Mouse (Mus musculus): ENCODE results near the gene Tmem115. TPM values are rescaled to one million over a fixed set of nuclear protein-coding genes. Genes with fewer than 3 reads are reported as not detected.

Gene Tmem115
- polyA plus RNA-seq, 1 experiment from 2014 or later, result 43.6 TPM

GRCm38 (mm10) chr9:107502131-107502846 is 31.5 kb upstream of the Tmem115 start:
- H3K27me3 ChIP-seq, result no peaks in the 10 kb centered on the region
- ATAC-seq (ENCODE audit: low FRiP score, low read depth), result no peak
- no peak overlapping the region for H3K4me3 ChIP-seq
- H3K36me3 ChIP-seq, result no peaks in the 10 kb centered on the region
- 95% methylated on average over 12 of the region's 12 CpGs for WGBS
- H3K9me3 ChIP-seq, result no peaks in the 10 kb centered on the region
- H3K4me1 ChIP-seq, result peaks cover 19% of the 10 kb centered on the region
- no peak overlapping the region for H3K4me2 ChIP-seq (replicated peaks)
- H3K9ac ChIP-seq (replicated peaks), result no peak overlapping the region
- H3K27ac ChIP-seq (replicated peaks), result no peak overlapping the region

- no peaks in the 10 kb centered on the region for H3K27me3 ChIP-seq
- H3K4me3 ChIP-seq, result no peak overlapping the region
- peaks cover 38% of the 10 kb centered on the region for H3K4me1 ChIP-seq
- no peak overlapping the region for H3K9ac ChIP-seq (replicated peaks)
- ATAC-seq (ENCODE audit: low FRiP score, low read depth), result no peak
- WGBS, result 77% methylated on average over 19 of the region's 19 CpGs
- H3K9me3 ChIP-seq, result no peaks in the 10 kb centered on the region
- peak overlapping the region; percentile 58; the same call in 1 of the 2 replicates for H3K27ac ChIP-seq (replicated peaks)
- no peak overlapping the region for H3K4me2 ChIP-seq (replicated peaks)
- H3K36me3 ChIP-seq, result no peaks in the 10 kb centered on the region
Measured at GRCm38 (mm10) chr9:107504662-107505537, 28.8 kb upstream of the Tmem115 start.

- no peak for ATAC-seq (ENCODE audit: low FRiP score, low read depth)
- Histone ChIP-seq H3K4me1 (peaks cover 59% of the 10 kb centered on the region), H3K4me2 (replicated peaks) (no peak overlapping the region), H3K27ac (replicated peaks) (peak overlapping the region; percentile 31; the same call in 1 of the 2 replicates), H3K9ac (replicated peaks) (no peak overlapping the region), H3K4me3 (no peak overlapping the region), H3K27me3 (no peaks in the 10 kb centered on the region), H3K9me3 (no peaks in the 10 kb centered on the region), H3K36me3 (no peaks in the 10 kb centered on the region)
- 56% methylated on average over 10 of the region's 10 CpGs for WGBS
Measured at GRCm38 (mm10) chr9:107508266-107508665, 25.5 kb upstream of the Tmem115 start.

GRCm38 (mm10) chr9:107510384-107511100 is 23.2 kb upstream of the Tmem115 start:
- Histone ChIP-seq H3K27me3 (no peaks in the 10 kb centered on the region), H3K9ac (replicated peaks) (0 out of 2 replicates have a peak overlapping the region, but pooled peaks have one; percentile 6), H3K4me2 (replicated peaks) (no peak overlapping the region), H3K36me3 (no peaks in the 10 kb centered on the region), H3K4me3 (no peak overlapping the region), H3K27ac (replicated peaks) (peak overlapping the region; percentile 76), H3K9me3 (no peaks in the 10 kb centered on the region), H3K4me1 (peaks cover 51% of the 10 kb centered on the region)
- ATAC-seq (ENCODE audit: low FRiP score, low read depth), result no peak
- WGBS, result 89% methylated on average over 14 of the region's 14 CpGs

- 57% methylated on average over 8 of the region's 8 CpGs for WGBS
- Histone ChIP-seq H3K4me1 (peaks cover 51% of the 10 kb centered on the region), H3K9ac (replicated peaks) (no peak overlapping the region), H3K4me3 (no peak overlapping the region), H3K27ac (replicated peaks) (peak overlapping the region; percentile 76), H3K9me3 (no peaks in the 10 kb centered on the region), H3K36me3 (no peaks in the 10 kb centered on the region), H3K4me2 (replicated peaks) (no peak overlapping the region), H3K27me3 (no peaks in the 10 kb centered on the region)
- ATAC-seq (ENCODE audit: low FRiP score, low read depth), result peak; percentile 45; the same call in 1 of the 2 replicates
Measured at GRCm38 (mm10) chr9:107511436-107511835, 22.3 kb upstream of the Tmem115 start.

- H3K36me3 ChIP-seq, result no peaks in the 10 kb centered on the region
- H3K27me3 ChIP-seq, result no peaks in the 10 kb centered on the region
- H3K4me2 ChIP-seq (replicated peaks), result no peak overlapping the region
- no peak for ATAC-seq (ENCODE audit: low FRiP score, low read depth)
- H3K4me1 ChIP-seq, result peaks cover 42% of the 10 kb centered on the region
- WGBS, result 55% methylated on average over 16 of the region's 16 CpGs
- no peak overlapping the region for H3K9ac ChIP-seq (replicated peaks)
- H3K4me3 ChIP-seq, result no peak overlapping the region
- H3K9me3 ChIP-seq, result no peaks in the 10 kb centered on the region
- H3K27ac ChIP-seq (replicated peaks), result peak overlapping the region; percentile 76
Measured at GRCm38 (mm10) chr9:107512326-107512725, 21.4 kb upstream of the Tmem115 start.

- Histone ChIP-seq H3K27ac (replicated peaks) (peak overlapping the region; percentile 11; the same call in 1 of the 2 replicates), H3K9me3 (no peaks in the 10 kb centered on the region), H3K4me3 (no peak overlapping the region), H3K27me3 (peaks cover 5% of the 10 kb centered on the region; the same call in 1 of the 2 replicates), H3K36me3 (no peaks in the 10 kb centered on the region), H3K9ac (replicated peaks) (no peak overlapping the region; the same call in 1 of the 2 replicates), H3K4me1 (peaks cover 25% of the 10 kb centered on the region), H3K4me2 (replicated peaks) (no peak overlapping the region)
- WGBS, result 27% methylated on average over 14 of the region's 14 CpGs
- ATAC-seq (ENCODE audit: low FRiP score, low read depth), result 0 out of 2 replicates have a peak, but pooled peaks have one; percentile 34
Measured at GRCm38 (mm10) chr9:107514303-107514955, 19.3 kb upstream of the Tmem115 start.

- ATAC-seq (ENCODE audit: low FRiP score, low read depth), result no peak; the same call in 1 of the 2 replicates
- Histone ChIP-seq H3K27me3 (peaks cover 36% of the 10 kb centered on the region), H3K4me1 (peaks cover 24% of the 10 kb centered on the region), H3K4me3 (no peak overlapping the region), H3K9me3 (no peaks in the 10 kb centered on the region), H3K9ac (replicated peaks) (no peak overlapping the region), H3K27ac (replicated peaks) (0 out of 2 replicates have a peak overlapping the region, but pooled peaks have one; percentile 49), H3K4me2 (replicated peaks) (no peak overlapping the region), H3K36me3 (no peaks in the 10 kb centered on the region)
- 39% methylated on average over 6 of the region's 6 CpGs for WGBS
Measured at GRCm38 (mm10) chr9:107520331-107520730, 13.4 kb upstream of the Tmem115 start.

GRCm38 (mm10) chr9:107521190-107521589 is 12.6 kb upstream of the Tmem115 start:
- Histone ChIP-seq H3K36me3 (no peaks in the 10 kb centered on the region), H3K27me3 (peaks cover 45% of the 10 kb centered on the region), H3K4me2 (replicated peaks) (no peak overlapping the region), H3K27ac (replicated peaks) (peak overlapping the region; percentile 49; the same call in 1 of the 2 replicates), H3K9me3 (no peaks in the 10 kb centered on the region), H3K4me1 (peaks cover 26% of the 10 kb centered on the region), H3K9ac (replicated peaks) (0 out of 2 replicates have a peak overlapping the region, but pooled peaks have one; percentile 3), H3K4me3 (no peak overlapping the region)
- ATAC-seq (ENCODE audit: low FRiP score, low read depth), result no peak
- 70% methylated on average over 5 of the region's 5 CpGs for WGBS

GRCm38 (mm10) chr9:107521711-107522399 is 11.9 kb upstream of the Tmem115 start:
- 24% methylated on average over 25 of the region's 25 CpGs for WGBS
- ATAC-seq (ENCODE audit: low FRiP score, low read depth), result peak; percentile 39
- peak overlapping the region; percentile 32 for H3K4me2 ChIP-seq (replicated peaks)
- peaks cover 51% of the 10 kb centered on the region for H3K27me3 ChIP-seq
- peaks cover 33% of the 10 kb centered on the region for H3K4me1 ChIP-seq
- H3K27ac ChIP-seq (replicated peaks), result peak overlapping the region; percentile 42; the same call in 1 of the 2 replicates
- H3K4me3 ChIP-seq, result no peak overlapping the region
- peak overlapping the region; percentile 47 for H3K9ac ChIP-seq (replicated peaks)
- no peaks in the 10 kb centered on the region for H3K36me3 ChIP-seq
- no peaks in the 10 kb centered on the region for H3K9me3 ChIP-seq
